Mouse (Mus musculus) intestine, embryonic 15.5 days (tissue): ENCODE measurements around the gene R3hdml. TPM values are rescaled to one million over a fixed set of nuclear protein-coding genes. Genes with fewer than 3 reads are reported as not detected.

Experiments used
- ATAC-seq: fragments of 200-750 bp; cut with Nextera tagmentation; 2 replicates; pipeline ENCODE4 v1.8.0; 2017; ENCODE audit warnings: moderate TSS enrichment, moderate library complexity
- H3K27ac ChIP-seq: fragments of 300-500 bp; sonication (generic); 2 replicates; pipeline ENCODE4 v1.5.1; 2015; ENCODE audit warnings: mild to moderate bottlenecking, inconsistent platforms
- H3K27me3 ChIP-seq: fragments of 300-500 bp; sonication (generic); replicated peaks from 2 replicates; pipeline ENCODE4 v1.6.1; 2015; ENCODE audit warnings: inconsistent platforms
- H3K36me3 ChIP-seq: fragments of 300-500 bp; sonication (generic); 2 replicates; pipeline ENCODE4 v1.6.1; 2015; ENCODE audit warnings: inconsistent platforms
- H3K4me1 ChIP-seq: fragments of 300-500 bp; sonication (generic); replicated peaks from 2 replicates; pipeline ENCODE4 v1.6.1; 2015; ENCODE audit warnings: inconsistent platforms
- H3K4me2 ChIP-seq: fragments of 300-500 bp; sonication (generic); replicated peaks from 2 replicates; pipeline ENCODE4 v1.6.1; 2015; ENCODE audit warnings: mild to moderate bottlenecking, inconsistent platforms
- H3K4me3 ChIP-seq: fragments of 300-500 bp; sonication (generic); replicated peaks from 2 replicates; pipeline ENCODE4 v1.5.1; 2015; ENCODE audit warnings: inconsistent platforms
- H3K9ac ChIP-seq: fragments of 300-500 bp; sonication (generic); 2 replicates; pipeline ENCODE4 v1.6.1; 2015; ENCODE audit warnings: inconsistent platforms
- H3K9me3 ChIP-seq: fragments of 300-500 bp; sonication (generic); 2 replicates; pipeline ENCODE4 v1.6.1; 2016; ENCODE audit warnings: inconsistent platforms
- WGBS: fragments of 180-500 bp; shearing (Covaris S2); methylation state at CpG from one replicate; pipeline ENCODE4 v1.1.7; 2015; 5-methylcytosine and 5-hydroxymethylcytosine counted together
- polyA plus RNA-seq: library from polyadenylated mRNA; unstranded; fragments of >200 nt; fragmentation: Nextera tagmentation; extraction: Ambion mirVana; gene quantifications from 2 replicates; pipeline ENCODE4 v1.2.1, GENCODE M21; 2015

Gene R3hdml
- polyA plus RNA-seq, 1 experiment from 2014 or later, result 0.39 TPM

- Histone ChIP-seq H3K4me2 (no peak overlapping the region), H3K4me1 (no peaks in the 10 kb centered on the region), H3K27me3 (no peaks in the 10 kb centered on the region), H3K4me3 (no peak overlapping the region), H3K27ac (no peak overlapping the region), H3K9me3 (no peaks in the 10 kb centered on the region), H3K9ac (no peak overlapping the region), H3K36me3 (no peaks in the 10 kb centered on the region)
- no peak for ATAC-seq
- WGBS, result 84% methylated on average over 7 of the region's 7 CpGs
Observed at GRCm38 (mm10) chr2:163525761-163526243, 33.7 kb downstream of the R3hdml start.

GRCm38 (mm10) chr2:163527497-163527896, 35.4 kb downstream of the R3hdml start:
- ATAC-seq, result no peak
- no peak overlapping the region for H3K4me3 ChIP-seq

GRCm38 (mm10) chr2:163530418-163530817, 38.3 kb downstream of the R3hdml start:
- peak; percentile 80 for ATAC-seq
- Histone ChIP-seq H3K4me3 (no peak overlapping the region), H3K9me3 (no peaks in the 10 kb centered on the region), H3K36me3 (no peaks in the 10 kb centered on the region), H3K27ac (peak overlapping the region; percentile 29; the same call in 1 of the 2 replicates), H3K4me1 (peaks cover 8% of the 10 kb centered on the region), H3K4me2 (no peak overlapping the region), H3K27me3 (no peaks in the 10 kb centered on the region), H3K9ac (no peak overlapping the region)
- WGBS, result 37% methylated on average over 8 of the region's 8 CpGs

More at GRCm38 (mm10) chr2:163527497-163527896, 35.4 kb downstream of the R3hdml start:
- 78% methylated on average over 2 of the region's 2 CpGs for WGBS
- H3K4me2 ChIP-seq, result no peak overlapping the region
- H3K36me3 ChIP-seq, result no peaks in the 10 kb centered on the region
- no peak overlapping the region for H3K27ac ChIP-seq
- no peak overlapping the region for H3K9ac ChIP-seq
- 0 out of 2 replicates have a peak, but pooled peaks cover 4% of the 10 kb centered on the region for H3K4me1 ChIP-seq
- H3K27me3 ChIP-seq, result no peaks in the 10 kb centered on the region
- no peaks in the 10 kb centered on the region for H3K9me3 ChIP-seq

GRCm38 (mm10) chr2:163531917-163532316, 39.8 kb downstream of the R3hdml start:
- no peak for ATAC-seq
- H3K9ac ChIP-seq, result peak overlapping the region; percentile 17; the same call in 1 of the 2 replicates
- no peak overlapping the region for H3K27ac ChIP-seq
- no peak overlapping the region for H3K4me3 ChIP-seq
- H3K9me3 ChIP-seq, result no peaks in the 10 kb centered on the region
- H3K36me3 ChIP-seq, result no peaks in the 10 kb centered on the region
- H3K4me2 ChIP-seq, result no peak overlapping the region
- WGBS, result 11% methylated on average over 9 of the region's 9 CpGs
- no peaks in the 10 kb centered on the region for H3K27me3 ChIP-seq
- peaks cover 16% of the 10 kb centered on the region for H3K4me1 ChIP-seq

- H3K9me3 ChIP-seq, result no peaks in the 10 kb centered on the region
- H3K27me3 ChIP-seq, result no peaks in the 10 kb centered on the region
- no peak for ATAC-seq
- WGBS, result 81% methylated on average over 9 of the region's 9 CpGs
- no peaks in the 10 kb centered on the region for H3K36me3 ChIP-seq
- no peak overlapping the region for H3K27ac ChIP-seq
- peaks cover 16% of the 10 kb centered on the region for H3K4me1 ChIP-seq
- H3K9ac ChIP-seq, result no peak overlapping the region
- no peak overlapping the region for H3K4me2 ChIP-seq
- no peak overlapping the region for H3K4me3 ChIP-seq
Observed at GRCm38 (mm10) chr2:163533226-163533625, 41.1 kb downstream of the R3hdml start.

GRCm38 (mm10) chr2:163534958-163535524, 42.9 kb downstream of the R3hdml start:
- H3K27ac ChIP-seq, result peak overlapping the region; percentile 68
- peak; percentile 71 for ATAC-seq
- H3K9ac ChIP-seq, result peak overlapping the region; percentile 36

GRCm38 (mm10) chr2:163537443-163537842, 45.3 kb downstream of the R3hdml start:
- Histone ChIP-seq H3K27me3 (no peaks in the 10 kb centered on the region), H3K4me1 (peaks cover 21% of the 10 kb centered on the region), H3K9me3 (no peaks in the 10 kb centered on the region), H3K27ac (0 out of 2 replicates have a peak overlapping the region, but pooled peaks have one; percentile 32), H3K4me2 (0 out of 2 replicates have a peak overlapping the region, but pooled peaks have one; percentile 14), H3K9ac (0 out of 2 replicates have a peak overlapping the region, but pooled peaks have one; percentile 13), H3K4me3 (no peak overlapping the region), H3K36me3 (no peaks in the 10 kb centered on the region)
- WGBS, result 76% methylated on average over 5 of the region's 5 CpGs
- ATAC-seq, result no peak

More at GRCm38 (mm10) chr2:163534958-163535524, 42.9 kb downstream of the R3hdml start:
- Histone ChIP-seq H3K27me3 (no peaks in the 10 kb centered on the region), H3K4me3 (peak overlapping the region; percentile 20), H3K4me2 (peak overlapping the region; percentile 66), H3K36me3 (no peaks in the 10 kb centered on the region), H3K4me1 (peaks cover 25% of the 10 kb centered on the region), H3K9me3 (no peaks in the 10 kb centered on the region)
- 6% methylated on average over 22 of the region's 22 CpGs for WGBS

- Histone ChIP-seq H3K4me3 (no peak overlapping the region), H3K9ac (no peak overlapping the region), H3K4me2 (0 out of 2 replicates have a peak overlapping the region, but pooled peaks have one; percentile 43), H3K36me3 (no peaks in the 10 kb centered on the region), H3K9me3 (no peaks in the 10 kb centered on the region), H3K4me1 (peaks cover 21% of the 10 kb centered on the region), H3K27me3 (no peaks in the 10 kb centered on the region), H3K27ac (no peak overlapping the region)
- no peak for ATAC-seq
- 82% methylated on average over 2 of the region's 2 CpGs for whole genome bisulfite sequencing
Observed at GRCm38 (mm10) chr2:163538410-163538809, 46.3 kb downstream of the R3hdml start.

GRCm38 (mm10) chr2:163539321-163540040, 47.4 kb downstream of the R3hdml start:
- H3K4me2 ChIP-seq, result peak overlapping the region; percentile 43
- peak overlapping the region; percentile 14; the same call in 1 of the 2 replicates for H3K9ac ChIP-seq
- no peak for ATAC-seq
- no peaks in the 10 kb centered on the region for H3K36me3 ChIP-seq
- H3K9me3 ChIP-seq, result no peaks in the 10 kb centered on the region
- H3K27me3 ChIP-seq, result no peaks in the 10 kb centered on the region
- 49% methylated on average over 13 of the region's 13 CpGs for WGBS
- H3K27ac ChIP-seq, result peak overlapping the region; percentile 45; the same call in 1 of the 2 replicates
- H3K4me1 ChIP-seq, result peaks cover 21% of the 10 kb centered on the region
- H3K4me3 ChIP-seq, result peak overlapping the region; percentile 27

- Histone ChIP-seq H3K36me3 (no peaks in the 10 kb centered on the region), H3K4me3 (peak overlapping the region; percentile 27), H3K4me2 (peak overlapping the region; percentile 43), H3K27ac (peak overlapping the region; percentile 45), H3K4me1 (peaks cover 17% of the 10 kb centered on the region), H3K27me3 (no peaks in the 10 kb centered on the region), H3K9me3 (no peaks in the 10 kb centered on the region), H3K9ac (peak overlapping the region; percentile 14)
- WGBS, result 58% methylated on average over 9 of the region's 9 CpGs
- ATAC-seq, result peak; percentile 71
Observed at GRCm38 (mm10) chr2:163540231-163541117, 48.4 kb downstream of the R3hdml start.

GRCm38 (mm10) chr2:163541568-163542182, 49.6 kb downstream of the R3hdml start:
- peak overlapping the region; percentile 43; the same call in 1 of the 2 replicates for H3K4me2 ChIP-seq
- H3K4me1 ChIP-seq, result peaks cover 11% of the 10 kb centered on the region; the same call in 1 of the 2 replicates
- no peaks in the 10 kb centered on the region for H3K36me3 ChIP-seq
- 64% methylated on average over 10 of the region's 10 CpGs for WGBS
- no peaks in the 10 kb centered on the region for H3K27me3 ChIP-seq
- peak overlapping the region; percentile 27 for H3K4me3 ChIP-seq
- peak overlapping the region; percentile 45 for H3K27ac ChIP-seq
- no peaks in the 10 kb centered on the region for H3K9me3 ChIP-seq
- no peak overlapping the region; the same call in 1 of the 2 replicates for H3K9ac ChIP-seq
- peak; percentile 84 for ATAC-seq
